Mouse (Mus musculus) midbrain, embryonic 12.5 days (tissue): ENCODE results near the gene Esp18. TPM values are rescaled to one million over a fixed set of nuclear protein-coding genes. Genes with fewer than 3 reads are reported as not detected.

Source experiments
- ATAC-seq: fragments of 200-750 bp; cut with Nextera tagmentation; 2 replicates; pipeline ENCODE4 v1.8.0; 2017; ENCODE audit warnings: low read depth, moderate TSS enrichment, moderate library complexity; ENCODE audit not compliant: low FRiP score
- H3K27ac ChIP-seq: fragments of 300-500 bp; sonication (generic); replicated peaks from 2 replicates; pipeline ENCODE4 v1.5.1; 2016; ENCODE audit warnings: mild to moderate bottlenecking
- H3K27me3 ChIP-seq: fragments of 300-500 bp; sonication (generic); 2 replicates; pipeline ENCODE4 v1.6.1; 2016; ENCODE audit warnings: mild to moderate bottlenecking
- H3K36me3 ChIP-seq: fragments of 300-500 bp; sonication (generic); 2 replicates; pipeline ENCODE4 v1.6.1; 2016
- H3K4me1 ChIP-seq: fragments of 300-500 bp; sonication (generic); 2 replicates; pipeline ENCODE4 v1.6.1; 2016
- H3K4me2 ChIP-seq: fragments of 300-500 bp; sonication (generic); replicated peaks from 2 replicates; pipeline ENCODE4 v1.6.1; 2016; ENCODE audit warnings: mild to moderate bottlenecking, moderate library complexity
- H3K4me3 ChIP-seq: fragments of 300-500 bp; sonication (generic); 2 replicates; pipeline ENCODE4 v1.5.1; 2016; ENCODE audit warnings: mild to moderate bottlenecking
- H3K9ac ChIP-seq: fragments of 300-500 bp; sonication (generic); replicated peaks from 2 replicates; pipeline ENCODE4 v1.6.1; 2016; ENCODE audit warnings: mild to moderate bottlenecking, moderate library complexity
- H3K9me3 ChIP-seq: fragments of 300-500 bp; sonication (generic); 2 replicates; pipeline ENCODE4 v1.6.1; 2016; ENCODE audit warnings: mild to moderate bottlenecking
- whole genome bisulfite sequencing: fragments of 180-500 bp; shearing (Covaris S2); methylation state at CpG from one replicate; pipeline ENCODE4 v1.1.7; 2016; 5-methylcytosine and 5-hydroxymethylcytosine counted together
- microRNA-seq: library from miRNA; unstranded; fragments of <30 nt; microRNA quantifications from one replicate; pipeline ENCODE4, GENCODE M21; 2017
- polyA plus RNA-seq: library from polyadenylated mRNA; unstranded; fragments of >200 nt; fragmentation: Nextera tagmentation; extraction: Ambion mirVana; gene quantifications from 2 replicates; pipeline ENCODE4 v1.2.1, GENCODE M21; 2016

Esp18 gene
- not detected in 2 replicates for polyA plus RNA-seq

DNA sequence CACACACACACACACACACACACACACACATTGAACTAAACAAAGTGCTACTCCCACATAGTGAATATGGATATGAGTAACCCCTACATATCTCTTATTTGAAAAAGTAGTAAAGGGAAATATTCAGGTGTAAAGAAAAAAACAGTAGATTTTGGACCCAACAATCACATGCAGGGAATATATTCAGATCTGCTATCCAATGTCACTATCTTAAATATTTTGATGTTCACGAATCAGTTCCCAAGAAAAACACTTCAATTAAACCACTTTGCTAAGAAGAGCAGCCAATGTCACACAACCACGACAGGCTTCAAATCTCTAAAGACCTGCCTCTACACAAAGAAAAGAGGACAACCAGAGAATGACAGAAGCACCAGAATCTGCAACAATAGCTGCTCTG is at the start of gene Esp18:
Gene Esp18, plus strand, starts transcription at position 301 of the 400 bp plus-strand sequence.
- Histone ChIP-seq H3K27ac (no peak within 1 kb of the TSS), H3K9ac (no peak within 1 kb of the TSS), H3K36me3 (no peaks in the 10 kb centered on the region), H3K4me2 (no peak within 1 kb of the TSS), H3K27me3 (no peaks in the 10 kb centered on the region), H3K4me1 (no peaks in the 10 kb centered on the region), H3K4me3 (no peak within 1 kb of the TSS), H3K9me3 (0 out of 2 replicates have a peak, but pooled peaks cover 3% of the 10 kb centered on the region)
- WGBS = 75% methylated on average over 2 of the region's 2 CpGs
- ATAC-seq = no peak

DNA sequence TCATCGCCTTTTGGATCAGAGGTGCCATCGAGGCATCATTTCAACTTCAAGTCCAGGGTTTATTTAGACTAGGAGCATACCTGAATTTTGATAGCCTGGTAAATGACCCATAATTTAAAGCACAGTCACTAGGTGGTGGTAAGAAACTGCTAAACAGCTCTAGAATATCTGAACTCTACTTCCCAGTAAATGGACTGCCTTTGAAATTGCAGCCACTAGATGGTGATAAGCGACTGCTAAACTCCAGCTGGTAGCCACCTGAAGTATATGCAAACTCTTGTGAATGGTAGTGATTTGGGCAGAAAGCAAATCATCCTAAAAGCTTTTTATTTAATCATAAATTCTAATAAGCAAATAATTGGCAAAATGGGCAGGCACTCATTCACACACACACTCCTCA is 42.8 kb upstream of the Esp18 start:
- Histone ChIP-seq H3K4me3 (no peak overlapping the region), H3K36me3 (no peaks in the 10 kb centered on the region), H3K27me3 (no peaks in the 10 kb centered on the region), H3K4me1 (no peaks in the 10 kb centered on the region), H3K9ac (no peak overlapping the region), H3K4me2 (no peak overlapping the region), H3K9me3 (0 out of 2 replicates have a peak, but pooled peaks cover 4% of the 10 kb centered on the region), H3K27ac (no peak overlapping the region)
- no peak for ATAC-seq
- WGBS = 70% methylated on average over 3 of the region's 3 CpGs

Small RNAs within 50 kb of the gene (microRNA-seq; reads per million reads assigned to microRNA genes)
- gene Gm26429 = not detected

Other genes with a start within 250 kb of the Esp18 start
- not detected in 2 replicates for gene Esp16, start 129.8 kb downstream of the Esp18 start, polyA plus RNA-seq
- not detected in 2 replicates for gene Esp15, start 234.6 kb downstream of the Esp18 start, polyA plus RNA-seq